Mouse (Mus musculus) brown adipose tissue, adult 24 weeks (tissue): ENCODE measurements around the gene Nuak1. TPM values are rescaled to one million over a fixed set of nuclear protein-coding genes. Genes with fewer than 3 reads are reported as not detected.

Source experiments
- H3K27ac ChIP-seq: fragments of 200-500 bp; replicated peaks from 2 replicates; pipeline ENCODE4 v1.5.1; 2012; ENCODE audit warnings: low read depth, mild to moderate bottlenecking, low read length
- H3K4me1 ChIP-seq: fragments of 200-500 bp; 2 replicates; pipeline ENCODE4 v1.6.1; 2012; ENCODE audit warnings: low read length, mixed read lengths; ENCODE audit not compliant: control insufficient read depth, insufficient read depth, insufficient read length
- H3K4me3 ChIP-seq: fragments of 200-500 bp; 2 replicates; pipeline ENCODE4 v1.5.1; 2012; ENCODE audit warnings: low read depth, mild to moderate bottlenecking, low read length, moderate library complexity; ENCODE audit not compliant: insufficient read depth
- polyA plus RNA-seq: library from polyadenylated mRNA; stranded (reverse); fragments of >200 nt; gene quantifications from 2 replicates; pipeline ENCODE4 v1.2.4, GENCODE M21; 2012; ENCODE audit not compliant: missing spikeins, insufficient read depth, insufficient read length

The Nuak1 gene
- polyA plus RNA-seq, 1 experiment: 2.7 TPM

DNA sequence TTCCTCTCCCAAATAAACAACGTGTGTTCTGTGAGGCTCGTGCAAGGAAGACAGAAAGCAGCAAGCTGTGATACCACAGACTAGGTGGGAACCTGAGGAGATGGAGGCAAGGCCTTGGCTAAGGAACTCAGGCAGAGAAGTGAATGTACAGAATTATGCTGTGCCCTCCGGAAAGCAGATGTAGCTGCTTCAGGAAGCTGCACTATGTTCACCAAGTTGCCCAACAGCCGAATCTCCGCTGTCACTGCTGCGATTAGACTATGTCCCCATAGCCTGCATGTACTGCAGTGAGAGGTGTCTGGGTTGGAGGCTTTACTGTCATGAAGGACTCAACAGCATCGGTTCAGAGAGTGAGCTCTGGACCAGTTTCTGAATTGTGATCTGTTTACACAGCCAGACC lies 110.6 kb downstream of the Nuak1 start:
- no peak overlapping the region for H3K4me3 ChIP-seq
- no peaks in the 10 kb centered on the region for H3K4me1 ChIP-seq
- H3K27ac ChIP-seq: no peak overlapping the region

DNA sequence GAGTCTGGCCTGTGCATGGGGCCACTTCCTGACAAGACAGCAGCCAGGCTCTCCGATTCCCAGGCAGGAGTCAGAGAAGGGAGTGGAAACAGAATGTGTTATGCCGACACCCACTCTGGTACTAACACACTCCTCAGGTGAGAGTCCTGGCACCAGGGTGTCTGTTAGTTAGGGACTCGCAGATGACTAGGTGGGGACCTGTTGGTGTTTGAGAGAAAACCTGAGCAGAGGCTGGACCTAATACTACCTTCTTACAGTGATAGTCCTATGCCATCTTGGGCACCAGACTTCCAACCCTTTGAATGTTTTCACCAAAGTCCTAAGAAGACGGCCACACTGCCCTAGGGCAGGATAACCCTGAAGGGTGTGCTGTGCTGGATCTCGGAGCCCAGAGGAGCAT lies 111.1 kb downstream of the Nuak1 start:
- no peak overlapping the region for H3K4me3 ChIP-seq
- H3K27ac ChIP-seq: no peak overlapping the region
- H3K4me1 ChIP-seq: no peaks in the 10 kb centered on the region

DNA sequence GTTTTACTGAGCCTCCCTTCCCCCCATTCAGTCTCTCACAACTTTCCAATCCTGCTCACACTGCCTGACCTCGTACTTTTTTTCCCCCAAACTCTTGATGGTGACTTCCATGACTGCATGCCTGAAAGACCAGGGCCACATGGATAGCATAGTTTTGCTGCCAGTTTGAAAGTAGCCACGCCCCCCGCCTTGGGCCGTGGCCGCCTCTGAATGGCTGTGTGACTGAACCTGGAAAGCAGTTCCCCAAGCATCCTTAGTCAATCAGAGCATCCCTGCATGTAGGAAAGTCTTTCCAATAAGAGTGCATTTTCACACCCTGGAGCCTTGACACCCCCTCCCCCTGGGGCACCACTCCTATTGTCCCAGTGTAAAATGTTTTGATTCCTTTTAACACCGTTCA lies 116.4 kb downstream of the Nuak1 start:
- Histone ChIP-seq H3K4me1 (no peaks in the 10 kb centered on the region), H3K4me3 (no peak overlapping the region), H3K27ac (no peak overlapping the region)

Other genes with a start within 250 kb of the Nuak1 start
- 2.9 TPM in 2 replicates for gene Ckap4, start 93.5 kb upstream of the Nuak1 start, polyA plus RNA-seq
- gene Tcp11l2, start 136.0 kb upstream of the Nuak1 start, polyA plus RNA-seq: 8.9 and 11.0 TPM in 2 replicates
- gene Polr3b, start 181.7 kb upstream of the Nuak1 start, polyA plus RNA-seq: 6.6 and 8.2 TPM in 2 replicates